Mouse (Mus musculus): ENCODE results near the gene Plppr5.

GRCm38 (mm10) chr3:117716534-117717280 is 142.1 kb downstream of the Plppr5 start:
- TF ChIP-seq CTCF (IDR thresholded peaks at IDR 0.05; ENCODE audit: borderline replicate concordance, insufficient read depth, low read length) (no peak), POLR2A (IDR thresholded peaks at IDR 0.05; ENCODE audit: low read depth, low read length) (no peak)

Data from embryonic fibroblast, embryonic 13.5 days (primary cell).